Mouse (Mus musculus) liver, postnatal 0 days (tissue): ENCODE measurements around the gene Mospd1. TPM values are rescaled to one million over a fixed set of nuclear protein-coding genes. Genes with fewer than 3 reads are reported as not detected.
A peak's percentile ranks its signal among the peaks of the same experiment; 100 is the strongest.

ENCODE experiments used
- ATAC-seq: fragments of 200-750 bp; cut with Nextera tagmentation; 2 replicates; pipeline ENCODE4 v1.8.0; 2017; ENCODE audit warnings: mild to moderate bottlenecking, moderate library complexity
- DNase-seq: peaks from one replicate; pipeline ENCODE4 v3.0.0-alpha.2; 2016
- H3K27ac ChIP-seq: fragments of 300-500 bp; sonication (generic); 2 replicates; pipeline ENCODE4 v1.5.1; 2014; ENCODE audit warnings: antibody characterized with exemption, moderate library complexity, mild to moderate bottlenecking, low read depth
- H3K27me3 ChIP-seq: fragments of 300-500 bp; sonication (generic); 2 replicates; pipeline ENCODE4 v1.6.1; 2014; ENCODE audit warnings: low read length, control low read depth, mixed read lengths; ENCODE audit not compliant: insufficient read depth
- H3K36me3 ChIP-seq: fragments of 300-500 bp; sonication (generic); replicated peaks from 2 replicates; pipeline ENCODE4 v1.6.1; 2014; ENCODE audit warnings: mild to moderate bottlenecking, control low read depth, low read length, moderate library complexity, mixed read lengths; ENCODE audit not compliant: insufficient read depth
- H3K4me1 ChIP-seq: fragments of 300-500 bp; sonication (generic); 2 replicates; pipeline ENCODE4 v1.6.1; 2014; ENCODE audit warnings: antibody characterized with exemption, mild to moderate bottlenecking, control low read depth; ENCODE audit not compliant: insufficient read depth
- H3K4me2 ChIP-seq: fragments of 300-500 bp; sonication (generic); 2 replicates; pipeline ENCODE4 v1.6.1; 2014; ENCODE audit warnings: low read depth, mild to moderate bottlenecking, low read length, moderate library complexity, mixed read lengths
- H3K4me3 ChIP-seq: fragments of 300-500 bp; sonication (generic); 2 replicates; pipeline ENCODE4 v1.5.1; 2014; ENCODE audit warnings: low read depth, low read length
- H3K9ac ChIP-seq: fragments of 300-500 bp; sonication (generic); replicated peaks from 2 replicates; pipeline ENCODE4 v1.6.1; 2014; ENCODE audit warnings: mild to moderate bottlenecking, moderate library complexity
- H3K9me3 ChIP-seq: fragments of 300-500 bp; sonication (generic); 2 replicates; pipeline ENCODE4 v1.6.1; 2016; ENCODE audit warnings: mild to moderate bottlenecking, control low read depth, low read length, mixed read lengths
- CTCF ChIP-seq: sonication (generic); IDR thresholded peaks from 2 replicates; pipeline ENCODE4 v1.5.1; 2016; ENCODE audit warnings: antibody characterized with exemption, low read depth
- EP300 ChIP-seq: IDR thresholded peaks from 2 replicates; pipeline ENCODE4 v1.6.1; 2016; ENCODE audit warnings: antibody characterized with exemption, low read depth, mild to moderate bottlenecking
- WGBS: fragments of 180-500 bp; shearing (Covaris S2); extraction: QIAGEN DNeasy Blood & Tissue Kit; methylation state at CpG from one replicate; pipeline ENCODE4 v1.1.7; 2014; ENCODE audit not compliant: insufficient replicate concordance; 5-methylcytosine and 5-hydroxymethylcytosine counted together
- polyA plus RNA-seq: library from polyadenylated mRNA; unstranded; fragments of >200 nt; fragmentation: Nextera tagmentation; extraction: Ambion mirVana; gene quantifications from 2 replicates; pipeline ENCODE4 v1.2.1, GENCODE M21; 2015

Gene Mospd1
- polyA plus RNA-seq, 1 experiment from 2014 or later: 19.8 TPM

GRCm38 (mm10) chrX:53341531-53341930 lies 28.8 kb downstream of the Mospd1 start:
- no peak overlapping the region for H3K27ac ChIP-seq
- no peak overlapping the region for H3K4me2 ChIP-seq
- H3K36me3 ChIP-seq: no peaks in the 10 kb centered on the region
- no peaks in the 10 kb centered on the region for H3K9me3 ChIP-seq
- 65% methylated on average over 2 of the region's 2 CpGs for WGBS
- H3K4me3 ChIP-seq: no peak overlapping the region
- peak; percentile 70 for DNase-seq
- H3K27me3 ChIP-seq: no peaks in the 10 kb centered on the region
- ATAC-seq: no peak
- H3K9ac ChIP-seq: no peak overlapping the region
- no peaks in the 10 kb centered on the region for H3K4me1 ChIP-seq
- TF ChIP-seq CTCF (peak; percentile 83), EP300 (no peak)

- no peak overlapping the region for H3K9ac ChIP-seq
- H3K27ac ChIP-seq: no peak overlapping the region
- H3K27me3 ChIP-seq: no peaks in the 10 kb centered on the region
- H3K4me1 ChIP-seq: no peaks in the 10 kb centered on the region
- H3K4me3 ChIP-seq: no peak overlapping the region
- DNase-seq (no peak), ATAC-seq (no peak)
- no peak overlapping the region for H3K4me2 ChIP-seq
- no peaks in the 10 kb centered on the region for H3K36me3 ChIP-seq
- TF ChIP-seq EP300 (no peak), CTCF (peak; percentile 40)
- no peaks in the 10 kb centered on the region for H3K9me3 ChIP-seq
Observed at GRCm38 (mm10) chrX:53337355-53337754, 32.9 kb downstream of the Mospd1 start.

GRCm38 (mm10) chrX:53330396-53330795 lies 39.9 kb downstream of the Mospd1 start:
- no peaks in the 10 kb centered on the region for H3K27me3 ChIP-seq
- H3K9ac ChIP-seq: no peak overlapping the region
- H3K4me2 ChIP-seq: no peak overlapping the region
- no peaks in the 10 kb centered on the region for H3K9me3 ChIP-seq
- WGBS: 84% methylated on average over 4 of the region's 4 CpGs
- DNase-seq (no peak), ATAC-seq (no peak)
- H3K4me3 ChIP-seq: no peak overlapping the region
- no peak for TF ChIP-seq EP300
- TF ChIP-seq CTCF: no peak
- no peaks in the 10 kb centered on the region for H3K4me1 ChIP-seq
- H3K36me3 ChIP-seq: no peaks in the 10 kb centered on the region
- no peak overlapping the region for H3K27ac ChIP-seq

- H3K27ac ChIP-seq: no peak overlapping the region
- H3K27me3 ChIP-seq: no peaks in the 10 kb centered on the region
- no peaks in the 10 kb centered on the region for H3K9me3 ChIP-seq
- DNase-seq (peak; percentile 11), ATAC-seq (no peak)
- no peaks in the 10 kb centered on the region for H3K36me3 ChIP-seq
- H3K4me3 ChIP-seq: no peak overlapping the region
- WGBS: 63% methylated on average over 4 of the region's 4 CpGs
- H3K4me1 ChIP-seq: no peaks in the 10 kb centered on the region
- TF ChIP-seq EP300: no peak
- H3K9ac ChIP-seq: no peak overlapping the region
- no peak overlapping the region for H3K4me2 ChIP-seq
Observed at GRCm38 (mm10) chrX:53321111-53321510, 49.2 kb downstream of the Mospd1 start.

- H3K27me3 ChIP-seq: no peaks in the 10 kb centered on the region
- no peak overlapping the region for H3K4me3 ChIP-seq
- no peak overlapping the region for H3K4me2 ChIP-seq
- WGBS: 43% methylated on average over 2 of the region's 2 CpGs
- H3K9me3 ChIP-seq: no peaks in the 10 kb centered on the region
- ATAC-seq (no peak), DNase-seq (no peak)
- no peaks in the 10 kb centered on the region for H3K4me1 ChIP-seq
- H3K36me3 ChIP-seq: no peaks in the 10 kb centered on the region
- H3K9ac ChIP-seq: no peak overlapping the region
- no peak for TF ChIP-seq CTCF
- no peak for TF ChIP-seq EP300
- no peak overlapping the region for H3K27ac ChIP-seq
Observed at GRCm38 (mm10) chrX:53320564-53320963, 49.7 kb downstream of the Mospd1 start.

Other genes starting within 250 kb of the Mospd1 start
- 0.26 and 0.32 TPM in 2 replicates for gene Plac1, start 130.4 kb downstream of the Mospd1 start, polyA plus RNA-seq
- 2.3 and 2.4 TPM in 2 replicates for gene Fam122b, start 100.7 kb downstream of the Mospd1 start, polyA plus RNA-seq
- not detected in 2 replicates for gene Fam122c, start 97.1 kb downstream of the Mospd1 start, polyA plus RNA-seq
- not detected in 2 replicates for gene Etd, start 64.4 kb upstream of the Mospd1 start, polyA plus RNA-seq
- gene Rtl8c, start 237.5 kb upstream of the Mospd1 start, polyA plus RNA-seq: 3.7 and 4.1 TPM in 2 replicates
- gene Gm14597, start 238.5 kb upstream of the Mospd1 start, polyA plus RNA-seq: not detected in 2 replicates